Comparison of ENCODE assay signal across 19 mouse cellular contexts in genomic region chr10:70877631-70878030, GRCm38 (mm10).
DNase-seq lines count a peak whose midpoint lies in the region; TF ChIP-seq lines count a peak whose summit lies in the region.
"Had no signal": no experiment of that assay in that cellular context is flagged by ENCODE, and none has a peak within 500 bp of the region (broad histone marks: within the 10 kb centered on the region; RNA-seq: fewer than 3 reads in every experiment).

No protein-coding gene starts in this region.

- no peak for DNase-seq in gastrocnemius, adult 2 months
- DNase-seq in gastrocnemius, adult 18-20 months (ENCODE audit: low spot score) = no peak
- peak; percentile 7 for DNase-seq in kidney, adult 9 months
- no peak for DNase-seq in kidney, adult 18-20 months
- DNase-seq in skeletal muscle tissue, adult 2 months (ENCODE audit: low read depth, low spot score) = peak; percentile 31
- no peak for DNase-seq in retina, postnatal 1 day
- DNase-seq: adrenal gland, postnatal 14 days; cerebellum, adult 9-10 months; forebrain, postnatal 0 days; gastrocnemius, postnatal 36 days; kidney, postnatal 25 days; layer of hippocampus, postnatal 36 days; right cerebral cortex, adult 18-20 months; thymus, adult 18-20 months; thymus, postnatal 36 days had no signal

- no peak overlapping the region; the same call in 1 of the 2 replicates for H3K9ac ChIP-seq in ES-Bruce4 (ENCODE audit: low read depth, poor library complexity, severe bottlenecking)
- H3K9ac ChIP-seq: forebrain, postnatal 0 days; hindbrain, embryonic 13.5 days had no signal

- H3K27me3 ChIP-seq in ES-Bruce4 (ENCODE audit: control insufficient read depth, insufficient read depth, low read length, poor library complexity, severe bottlenecking) = no peaks in the 10 kb centered on the region
- H3K27me3 ChIP-seq: hindbrain, embryonic 13.5 days had no signal

- no peak for TF ChIP-seq EP300 in ES-Bruce4 (IDR thresholded peaks at IDR 0.05; ENCODE audit: insufficient read depth, low read depth, low read length)

- no peak for TF ChIP-seq CTCF in gastrocnemius, adult 2 months (IDR thresholded peaks at IDR 0.05)
- no peak for TF ChIP-seq CTCF in ES-Bruce4 (IDR thresholded peaks at IDR 0.05; ENCODE audit: low read depth, low read length)

- peaks cover 5% of the 10 kb centered on the region for H3K4me1 ChIP-seq in ES-Bruce4 (ENCODE audit: control insufficient read depth, insufficient read depth, low read length)
- H3K4me1 ChIP-seq: heart, embryonic 10.5 days had no signal

- no peak overlapping the region for H3K4me3 ChIP-seq in gastrocnemius, adult 2 months
- H3K4me3 ChIP-seq in ES-Bruce4 (ENCODE audit: low read depth, low read length) = no peak overlapping the region
- H3K4me3 ChIP-seq: heart, embryonic 10.5 days; hindbrain, embryonic 13.5 days; midbrain, embryonic 10.5 days had no signal

- H3K36me3 ChIP-seq in ES-Bruce4 (ENCODE audit: control insufficient read depth, insufficient read depth, low read length, poor library complexity, severe bottlenecking) = no peaks in the 10 kb centered on the region
- H3K36me3 ChIP-seq: heart, embryonic 10.5 days; hindbrain, embryonic 13.5 days; midbrain, embryonic 10.5 days had no signal

- intact Hi-C loops in gastrocnemius, adult 2 months (cut with DNase I) = no loop called here

- 0 out of 2 replicates have a peak overlapping the region, but pooled peaks have one; percentile 16 for H3K27ac ChIP-seq in gastrocnemius, adult 2 months
- H3K27ac ChIP-seq in ES-Bruce4 (ENCODE audit: insufficient read depth, low read length) = peak overlapping the region; percentile 86
- H3K27ac ChIP-seq: heart, embryonic 10.5 days; hindbrain, embryonic 13.5 days; midbrain, embryonic 10.5 days had no signal

- TF ChIP-seq POLR2A in ES-Bruce4 (IDR thresholded peaks at IDR 0.05; ENCODE audit: insufficient read depth, low read length) = no peak

- H3K9me3 ChIP-seq in ES-Bruce4 (replicated peaks; ENCODE audit: control insufficient read depth, insufficient read depth, low read length, poor library complexity, severe bottlenecking) = no peaks in the 10 kb centered on the region; the same call in 1 of the 2 replicates
- H3K9me3 ChIP-seq: heart, embryonic 10.5 days; hindbrain, embryonic 13.5 days; midbrain, embryonic 10.5 days had no signal

Comparison
In these comparisons a context has a peak if more than half of its experiments do, and no peak if none do; other contexts are left out.
1. DNase-seq: peak in kidney, adult 9 months (single experiment) and skeletal muscle tissue, adult 2 months (single experiment); none in gastrocnemius, adult 2 months (single experiment), gastrocnemius, adult 18-20 months (single experiment), kidney, adult 18-20 months (single experiment) and retina, postnatal 1 day (single experiment).